Mouse (Mus musculus) kidney, embryonic 14.5 days (tissue): ENCODE data around the gene Ero1lb. TPM values are rescaled to one million over a fixed set of nuclear protein-coding genes. Genes with fewer than 3 reads are reported as not detected.
"Not testable (repeated sequence)": the region's sequence is repeated elsewhere in the genome, so short reads cannot be mapped to it uniquely, and the experiment has no call there.

Experiments used
- ATAC-seq: fragments of 200-750 bp; cut with Nextera tagmentation; 2 replicates; pipeline ENCODE4 v1.8.0; 2017; ENCODE audit warnings: moderate number of reproducible peaks, mild to moderate bottlenecking, moderate TSS enrichment, moderate library complexity; ENCODE audit not compliant: low FRiP score, low TSS enrichment
- H3K27ac ChIP-seq: fragments of 300-500 bp; sonication (generic); 2 replicates; pipeline ENCODE4 v1.5.1; 2014; ENCODE audit warnings: low read depth, mild to moderate bottlenecking, low read length, moderate library complexity, mixed read lengths
- H3K27me3 ChIP-seq: fragments of 300-500 bp; sonication (generic); 2 replicates; pipeline ENCODE4 v1.6.1; 2014; ENCODE audit warnings: mild to moderate bottlenecking, low read length; ENCODE audit not compliant: control insufficient read depth, insufficient read depth
- H3K36me3 ChIP-seq: fragments of 300-500 bp; sonication (generic); 2 replicates; pipeline ENCODE4 v1.6.1; 2014; ENCODE audit warnings: low read length, mixed read lengths; ENCODE audit not compliant: control insufficient read depth, insufficient read depth
- H3K4me1 ChIP-seq: fragments of 300-500 bp; sonication (generic); 2 replicates; pipeline ENCODE4 v1.6.1; 2014; ENCODE audit warnings: low read length, mixed read lengths; ENCODE audit not compliant: control insufficient read depth, insufficient read depth
- H3K4me2 ChIP-seq: fragments of 300-500 bp; sonication (generic); replicated peaks from 2 replicates; pipeline ENCODE4 v1.6.1; 2014; ENCODE audit warnings: low read depth, mild to moderate bottlenecking, low read length
- H3K4me3 ChIP-seq: fragments of 300-500 bp; sonication (generic); 2 replicates; pipeline ENCODE4 v1.5.1; 2014; ENCODE audit warnings: mild to moderate bottlenecking, low read length
- H3K9ac ChIP-seq: fragments of 300-500 bp; sonication (generic); 2 replicates; pipeline ENCODE4 v1.6.1; 2014; ENCODE audit warnings: low read depth, mild to moderate bottlenecking, low read length, moderate library complexity
- H3K9me3 ChIP-seq: fragments of 300-500 bp; sonication (generic); 2 replicates; pipeline ENCODE4 v1.6.1; 2016; ENCODE audit warnings: low read length; ENCODE audit not compliant: control insufficient read depth
- WGBS: fragments of 180-500 bp; shearing (Covaris S2); extraction: QIAGEN DNeasy Blood & Tissue Kit; methylation state at CpG from one replicate; pipeline ENCODE4 v1.1.7; 2014; 5-methylcytosine and 5-hydroxymethylcytosine counted together
- polyA plus RNA-seq: library from polyadenylated mRNA; unstranded; fragments of >200 nt; fragmentation: Nextera tagmentation; extraction: Ambion mirVana; gene quantifications from 2 replicates; pipeline ENCODE4 v1.2.1, GENCODE M21; 2014

Ero1lb gene
- polyA plus RNA-seq, 1 experiment from 2014 or later, result 8.5 TPM

GRCm38 (mm10) chr13:12567936-12568335 lies 2.3 kb downstream of the Ero1lb start:
- no peak for ATAC-seq
- no peak overlapping the region for H3K4me3 ChIP-seq
- no peak overlapping the region for H3K9ac ChIP-seq
- H3K4me1 ChIP-seq, result no peaks in the 10 kb centered on the region
- H3K27me3 ChIP-seq, result no peaks in the 10 kb centered on the region
- 88% methylated on average over 1 of the region's 1 CpGs for WGBS
- H3K4me2 ChIP-seq, result no peak overlapping the region
- H3K9me3 ChIP-seq, result no peaks in the 10 kb centered on the region
- no peak overlapping the region for H3K27ac ChIP-seq
- H3K36me3 ChIP-seq, result no peaks in the 10 kb centered on the region

- Histone ChIP-seq H3K27me3 (no peaks in the 10 kb centered on the region), H3K4me2 (no peak overlapping the region), H3K27ac (no peak overlapping the region), H3K4me1 (no peaks in the 10 kb centered on the region), H3K9me3 (no peaks in the 10 kb centered on the region), H3K36me3 (no peaks in the 10 kb centered on the region), H3K9ac (no peak overlapping the region), H3K4me3 (no peak overlapping the region)
- no peak for ATAC-seq
- WGBS, result 72% methylated on average over 9 of the region's 9 CpGs
Measured at GRCm38 (mm10) chr13:12568597-12569469, 3.2 kb downstream of the Ero1lb start.

- H3K4me1 ChIP-seq, result no peaks in the 10 kb centered on the region
- 68% methylated on average over 7 of the region's 7 CpGs for WGBS
Measured at GRCm38 (mm10) chr13:12569741-12570140, 4.1 kb downstream of the Ero1lb start.

GRCm38 (mm10) chr13:12574979-12575536 lies 9.4 kb downstream of the Ero1lb start:
- Histone ChIP-seq H3K27ac (no peak overlapping the region), H3K27me3 (no peaks in the 10 kb centered on the region), H3K4me2 (no peak overlapping the region), H3K4me3 (no peak overlapping the region), H3K9ac (no peak overlapping the region), H3K9me3 (no peaks in the 10 kb centered on the region), H3K36me3 (no peaks in the 10 kb centered on the region), H3K4me1 (no peaks in the 10 kb centered on the region)
- 87% methylated on average over 9 of the region's 9 CpGs for WGBS
- ATAC-seq, result no peak

More at GRCm38 (mm10) chr13:12569741-12570140, 4.1 kb downstream of the Ero1lb start:
- no peak for ATAC-seq
- Histone ChIP-seq H3K27ac (no peak overlapping the region), H3K4me3 (no peak overlapping the region), H3K36me3 (no peaks in the 10 kb centered on the region), H3K27me3 (no peaks in the 10 kb centered on the region), H3K9ac (no peak overlapping the region), H3K9me3 (no peaks in the 10 kb centered on the region), H3K4me2 (no peak overlapping the region)

- H3K27me3 ChIP-seq, result no peaks in the 10 kb centered on the region
- no peak overlapping the region for H3K9ac ChIP-seq
- H3K9me3 ChIP-seq, result no peaks in the 10 kb centered on the region
- ATAC-seq, result no peak
- no peak overlapping the region for H3K4me3 ChIP-seq
- H3K27ac ChIP-seq, result no peak overlapping the region
- no peak overlapping the region for H3K4me2 ChIP-seq
- no peaks in the 10 kb centered on the region for H3K36me3 ChIP-seq
- WGBS, result 85% methylated on average over 5 of the region's 5 CpGs
- no peaks in the 10 kb centered on the region for H3K4me1 ChIP-seq
Measured at GRCm38 (mm10) chr13:12578145-12578544, 12.5 kb downstream of the Ero1lb start.

- Histone ChIP-seq H3K27ac (no peak overlapping the region), H3K4me1 (no peaks in the 10 kb centered on the region), H3K4me2 (no peak overlapping the region), H3K4me3 (no peak overlapping the region), H3K9me3 (no peaks in the 10 kb centered on the region), H3K36me3 (no peaks in the 10 kb centered on the region), H3K27me3 (no peaks in the 10 kb centered on the region), H3K9ac (no peak overlapping the region)
- WGBS, result 10% methylated on average over 3 of the region's 3 CpGs
- peak; percentile 54; the same call in 1 of the 2 replicates for ATAC-seq
Measured at GRCm38 (mm10) chr13:12589003-12589402, 23.3 kb downstream of the Ero1lb start.

GRCm38 (mm10) chr13:12597075-12597474 lies 31.4 kb downstream of the Ero1lb start:
- H3K36me3 ChIP-seq, H3K9ac ChIP-seq, H3K9me3 ChIP-seq, H3K4me2 ChIP-seq, H3K4me1 ChIP-seq, H3K27ac ChIP-seq, H3K27me3 ChIP-seq, H3K4me3 ChIP-seq, ATAC-seq: not testable (repeated sequence)
- 74% methylated on average over 3 of the region's 4 CpGs for WGBS

GRCm38 (mm10) chr13:12610206-12610605 lies 44.5 kb downstream of the Ero1lb start:
- not testable (repeated sequence) for H3K36me3 ChIP-seq, H3K9ac ChIP-seq, H3K4me1 ChIP-seq, H3K27ac ChIP-seq, H3K4me3 ChIP-seq, H3K4me2 ChIP-seq, H3K27me3 ChIP-seq, H3K9me3 ChIP-seq, ATAC-seq

- 91% methylated on average over 5 of the region's 6 CpGs for WGBS
- H3K9me3 ChIP-seq, H3K4me3 ChIP-seq, H3K27me3 ChIP-seq, H3K9ac ChIP-seq, ATAC-seq, H3K4me2 ChIP-seq, H3K36me3 ChIP-seq, H3K27ac ChIP-seq, H3K4me1 ChIP-seq: not testable (repeated sequence)
Measured at GRCm38 (mm10) chr13:12614026-12614425, 48.4 kb downstream of the Ero1lb start.
